ENCODE assay signal across 15 mouse cellular contexts in the genomic region with DNA sequence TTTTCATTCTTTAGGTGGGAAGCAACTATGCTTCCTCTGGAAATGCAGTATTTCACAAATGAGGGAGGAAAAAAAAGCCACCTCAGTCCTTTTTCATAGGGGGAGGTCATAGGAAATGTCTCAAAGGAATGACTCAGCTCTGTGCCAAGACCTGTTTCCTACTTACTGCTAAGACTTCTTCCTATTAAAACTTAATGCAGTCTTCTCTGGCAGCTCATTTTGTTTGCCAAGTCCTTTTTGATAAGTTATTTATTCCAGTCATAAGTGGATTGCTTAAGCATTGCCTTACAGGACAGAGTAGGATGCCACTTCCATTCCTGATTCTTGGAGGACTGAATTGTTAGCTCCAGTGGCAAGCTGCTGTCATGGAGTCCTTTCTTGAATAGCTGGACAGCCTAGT. TPM values are rescaled to one million over a fixed set of nuclear protein-coding genes. Genes with fewer than 3 reads are reported as not detected.
DNase-seq lines count a peak whose midpoint lies in the region; ATAC-seq lines count a peak whose summit lies in the region.
"Had no signal": no experiment of that assay in that cellular context is flagged by ENCODE, and none has a peak within 500 bp of the region (broad histone marks: within the 10 kb centered on the region; RNA-seq: fewer than 3 reads in every experiment).

No protein-coding gene starts in this region.

- H3K27ac ChIP-seq in forebrain, embryonic 13.5 days = peak overlapping the region; percentile 48
- H3K27ac ChIP-seq in forebrain, embryonic 14.5 days (ENCODE audit: low read depth, low read length) = no peak overlapping the region
- peak overlapping the region; percentile 82 for H3K27ac ChIP-seq in kidney, embryonic 15.5 days
- no peak overlapping the region for H3K27ac ChIP-seq in midbrain, embryonic 16.5 days (ENCODE audit: low read length)
- no peak overlapping the region for H3K27ac ChIP-seq in midbrain, embryonic 14.5 days (replicated peaks; ENCODE audit: low read depth, low read length)
- H3K27ac ChIP-seq: hindbrain, embryonic 14.5 days; neural tube, embryonic 15.5 days had no signal

- no peak for DNase-seq in forebrain, embryonic 14.5 days (ENCODE audit: low spot score)
- no peak for DNase-seq in kidney, adult 11 months
- no peak for DNase-seq in midbrain, embryonic 14.5 days
- no peak for DNase-seq in frontal cortex, postnatal 10 days (ENCODE audit: low spot score in 2 of 2)
- no peak for DNase-seq in spleen, postnatal 36 days (ENCODE audit: low spot score in 2 of 2)
- DNase-seq: cerebellum, postnatal 25 days; gastrocnemius, postnatal 25 days; layer of hippocampus, adult 9-11 months; right cerebral cortex, postnatal 4 days had no signal

- peaks cover 92% of the 10 kb centered on the region for H3K4me1 ChIP-seq in forebrain, embryonic 13.5 days
- peaks cover 60% of the 10 kb centered on the region for H3K4me1 ChIP-seq in forebrain, embryonic 14.5 days (ENCODE audit: control insufficient read depth, insufficient read depth, low read length)
- peaks cover 81% of the 10 kb centered on the region for H3K4me1 ChIP-seq in kidney, embryonic 15.5 days
- peaks cover 53% of the 10 kb centered on the region for H3K4me1 ChIP-seq in midbrain, embryonic 16.5 days (ENCODE audit: control insufficient read depth, insufficient read depth, low read length)
- H3K4me1 ChIP-seq in midbrain, embryonic 14.5 days (ENCODE audit: control insufficient read depth, insufficient read depth, low read length) = peaks cover 38% of the 10 kb centered on the region

- H3K4me2 ChIP-seq in forebrain, embryonic 13.5 days = no peak overlapping the region
- no peak overlapping the region for H3K4me2 ChIP-seq in forebrain, embryonic 14.5 days (ENCODE audit: low read length)
- H3K4me2 ChIP-seq in kidney, embryonic 15.5 days = no peak overlapping the region
- H3K4me2 ChIP-seq in midbrain, embryonic 16.5 days (ENCODE audit: low read length) = no peak overlapping the region
- H3K4me2 ChIP-seq in midbrain, embryonic 14.5 days (ENCODE audit: low read length) = no peak overlapping the region
- H3K4me2 ChIP-seq: heart, embryonic 11.5 days; hindbrain, embryonic 14.5 days; neural tube, embryonic 15.5 days had no signal

- no peak overlapping the region for H3K4me3 ChIP-seq in forebrain, embryonic 13.5 days
- H3K4me3 ChIP-seq in forebrain, embryonic 14.5 days (ENCODE audit: low read depth, low read length) = no peak overlapping the region
- H3K4me3 ChIP-seq in kidney, embryonic 15.5 days (replicated peaks) = no peak overlapping the region
- no peak overlapping the region for H3K4me3 ChIP-seq in midbrain, embryonic 16.5 days (ENCODE audit: low read depth, low read length)
- H3K4me3 ChIP-seq in midbrain, embryonic 14.5 days (replicated peaks; ENCODE audit: low read depth, low read length) = no peak overlapping the region
- H3K4me3 ChIP-seq: neural tube, embryonic 15.5 days had no signal

- H3K9ac ChIP-seq in forebrain, embryonic 13.5 days = no peak overlapping the region
- no peak overlapping the region for H3K9ac ChIP-seq in forebrain, embryonic 14.5 days (ENCODE audit: low read length)
- no peak overlapping the region for H3K9ac ChIP-seq in kidney, embryonic 15.5 days
- no peak overlapping the region for H3K9ac ChIP-seq in midbrain, embryonic 16.5 days (ENCODE audit: low read depth, low read length)
- H3K9ac ChIP-seq in midbrain, embryonic 14.5 days (replicated peaks; ENCODE audit: low read length) = no peak overlapping the region
- H3K9ac ChIP-seq: hindbrain, embryonic 14.5 days; neural tube, embryonic 15.5 days had no signal

- peaks cover 21% of the 10 kb centered on the region for H3K36me3 ChIP-seq in forebrain, embryonic 13.5 days (ENCODE audit: poor library complexity, severe bottlenecking)
- peaks cover 6% of the 10 kb centered on the region for H3K36me3 ChIP-seq in forebrain, embryonic 14.5 days (ENCODE audit: control insufficient read depth, insufficient read depth, low read length)
- peaks cover 37% of the 10 kb centered on the region for H3K36me3 ChIP-seq in kidney, embryonic 15.5 days
- 0 out of 2 replicates have a peak, but pooled peaks cover 5% of the 10 kb centered on the region for H3K36me3 ChIP-seq in midbrain, embryonic 16.5 days (ENCODE audit: control insufficient read depth, insufficient read depth, low read length)
- peaks cover 15% of the 10 kb centered on the region for H3K36me3 ChIP-seq in midbrain, embryonic 14.5 days (ENCODE audit: control insufficient read depth, insufficient read depth, low read length)
- H3K36me3 ChIP-seq: neural tube, embryonic 15.5 days had no signal

- H3K27me3 ChIP-seq in forebrain, embryonic 13.5 days = no peaks in the 10 kb centered on the region
- H3K27me3 ChIP-seq in forebrain, embryonic 14.5 days (replicated peaks; ENCODE audit: control insufficient read depth, insufficient read depth, low read length) = no peaks in the 10 kb centered on the region
- H3K27me3 ChIP-seq in kidney, embryonic 15.5 days = no peaks in the 10 kb centered on the region
- no peaks in the 10 kb centered on the region for H3K27me3 ChIP-seq in midbrain, embryonic 16.5 days (ENCODE audit: control insufficient read depth, insufficient read depth, low read depth, low read length)
- H3K27me3 ChIP-seq in midbrain, embryonic 14.5 days (ENCODE audit: control insufficient read depth, insufficient read depth, low read length) = no peaks in the 10 kb centered on the region
- H3K27me3 ChIP-seq: neural tube, embryonic 15.5 days had no signal

- no peak for ATAC-seq in forebrain, embryonic 13.5 days
- no peak for ATAC-seq in forebrain, embryonic 14.5 days
- no peak for ATAC-seq in kidney, embryonic 15.5 days (replicated peaks; ENCODE audit: low FRiP score)
- ATAC-seq in midbrain, embryonic 16.5 days = peak; percentile 19; the same call in 1 of the 2 replicates
- no peak for ATAC-seq in midbrain, embryonic 14.5 days (ENCODE audit: low FRiP score, low TSS enrichment)

- H3K9me3 ChIP-seq in forebrain, embryonic 13.5 days (replicated peaks) = no peaks in the 10 kb centered on the region
- H3K9me3 ChIP-seq in forebrain, embryonic 14.5 days (replicated peaks; ENCODE audit: control insufficient read depth, low read length) = no peaks in the 10 kb centered on the region
- no peaks in the 10 kb centered on the region for H3K9me3 ChIP-seq in kidney, embryonic 15.5 days (replicated peaks)
- no peaks in the 10 kb centered on the region for H3K9me3 ChIP-seq in midbrain, embryonic 16.5 days (replicated peaks; ENCODE audit: control insufficient read depth, low read length, poor library complexity, severe bottlenecking)
- no peaks in the 10 kb centered on the region for H3K9me3 ChIP-seq in midbrain, embryonic 14.5 days (ENCODE audit: control insufficient read depth, low read length)
- H3K9me3 ChIP-seq: neural tube, embryonic 15.5 days had no signal

RNA-seq across cellular contexts. Expression of gene Pbx1, which starts 41.3 kb away (rescaled TPM):
- polyA plus RNA-seq in forebrain, embryonic 13.5 days (2015; fragmentation: Nextera tagmentation; extraction: Ambion mirVana) = 72.2 and 78.9 TPM in 2 replicates
- polyA plus RNA-seq in forebrain, embryonic 14.5 days (2014; fragmentation: Nextera tagmentation; extraction: Ambion mirVana) = 66.7 and 76.8 TPM in 2 replicates
- polyA plus RNA-seq in kidney, embryonic 15.5 days (2015; fragmentation: Nextera tagmentation; extraction: Ambion mirVana) = 81.9 and 84.5 TPM in 2 replicates
- 71.8 and 77.8 TPM in 2 replicates for polyA plus RNA-seq in midbrain, embryonic 16.5 days (2015; fragmentation: Nextera tagmentation; extraction: Ambion mirVana)
- polyA plus RNA-seq in midbrain, embryonic 14.5 days (2014; fragmentation: Nextera tagmentation; extraction: Ambion mirVana) = 114 and 125 TPM in 2 replicates

Comparison
In these comparisons a context has a peak if more than half of its experiments do, and no peak if none do; other contexts are left out.
1. H3K27ac ChIP-seq: peak in forebrain, embryonic 13.5 days (single experiment) and kidney, embryonic 15.5 days (single experiment); none in forebrain, embryonic 14.5 days (single experiment), midbrain, embryonic 16.5 days (single experiment) and midbrain, embryonic 14.5 days (single experiment).